Mouse (Mus musculus) kidney, adult 8-10 months (tissue): ENCODE data around the gene Lhb.
"Not testable (repeated sequence)": the region's sequence is repeated elsewhere in the genome, so short reads cannot be mapped to it uniquely, and the experiment has no call there.

Source experiments
- DNase-seq, 2 experiments: peaks; one replicate each; pipeline ENCODE4 v3.0.0; 2022

The Lhb gene

GRCm38 (mm10) chr7:45455932-45456696 lies 35.5 kb downstream of the Lhb start:
- no peak for DNase-seq

- no peak for DNase-seq
Observed at GRCm38 (mm10) chr7:45456721-45457203, 36.1 kb downstream of the Lhb start.

DNA sequence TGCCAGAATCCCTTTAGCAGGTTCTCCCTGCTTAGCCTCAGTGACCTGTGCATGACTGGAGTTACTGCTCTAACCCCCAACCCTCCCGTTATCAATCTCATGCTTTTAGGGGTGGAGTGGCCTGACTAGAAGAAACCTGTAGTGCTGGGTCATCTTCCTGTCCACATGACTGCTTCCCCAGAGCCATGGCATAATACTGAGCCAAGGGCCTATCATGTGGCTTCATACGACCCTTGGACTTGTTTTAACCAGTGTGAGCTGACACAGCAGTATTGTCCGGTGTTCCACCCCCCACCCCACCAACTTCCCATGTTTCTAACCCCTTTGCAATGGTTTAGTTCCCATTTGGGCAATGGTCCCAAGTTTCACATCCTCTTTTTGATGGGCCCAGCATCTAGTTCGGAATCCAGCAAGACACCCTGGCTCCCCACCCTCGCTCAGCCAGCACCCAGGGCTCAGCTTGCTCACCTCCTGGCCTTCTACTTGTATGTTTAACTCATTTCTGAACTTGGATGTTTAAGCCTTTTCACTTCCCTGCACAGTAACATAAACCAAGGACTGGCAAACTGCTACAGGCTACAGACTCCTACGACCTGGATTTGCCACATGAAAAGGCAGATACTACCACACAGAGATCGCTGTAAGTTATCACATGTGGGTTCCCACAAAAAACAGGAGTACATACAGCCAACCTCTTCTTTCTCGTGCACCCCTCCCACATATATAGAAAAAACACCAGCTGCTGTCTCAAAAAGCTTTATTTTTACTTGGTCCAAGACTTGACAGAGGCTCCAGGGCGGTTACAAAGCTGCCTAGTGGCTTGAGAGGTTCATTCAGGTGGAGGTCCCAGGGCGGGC lies 36.8 kb downstream of the Lhb start:
- DNase-seq, result peak; percentile 77 to 86

- DNase-seq, result peak; percentile 46 to 67
Observed at GRCm38 (mm10) chr7:45458748-45459563, 38.3 kb downstream of the Lhb start.

DNA sequence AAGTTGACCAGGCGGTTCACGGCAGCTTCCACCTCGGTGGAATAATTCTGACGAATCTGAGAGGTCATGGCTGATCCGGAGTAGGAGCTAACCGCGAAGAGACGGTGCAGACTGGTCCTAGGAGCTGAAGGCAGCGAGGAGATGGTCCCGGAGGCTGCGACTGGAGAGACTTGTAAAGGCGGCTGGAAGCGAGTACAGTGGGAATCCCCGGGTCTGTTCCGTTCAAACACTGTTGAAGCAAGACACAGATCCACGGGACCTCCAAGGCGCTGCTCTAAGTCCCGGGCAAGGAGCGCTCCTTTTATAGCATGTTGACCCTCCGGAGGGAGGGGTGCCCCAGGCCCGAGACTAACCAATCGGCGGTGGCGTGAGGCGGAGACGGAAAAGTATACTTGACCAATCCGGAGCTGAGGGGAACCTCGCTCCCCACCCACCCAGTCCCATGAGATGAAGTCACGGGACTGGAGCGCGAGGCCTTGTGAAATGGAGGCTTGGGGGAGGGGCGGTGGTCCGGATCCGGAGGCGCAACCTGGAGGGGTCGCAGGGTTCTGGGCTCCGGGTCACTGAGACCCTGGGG lies 39.0 kb downstream of the Lhb start, which contains the start of gene Ftl1:
Ftl1 (minus strand) TSS at position 321 of the 577 bp plus-strand sequence.
- peak; percentile 98 to 99 for DNase-seq

GRCm38 (mm10) chr7:45460377-45460776 lies 39.8 kb downstream of the Lhb start:
- peak; percentile 79 to 84 for DNase-seq

- DNase-seq, result peak; percentile 68 to 79
Observed at GRCm38 (mm10) chr7:45460860-45461314, 40.3 kb downstream of the Lhb start.

DNA sequence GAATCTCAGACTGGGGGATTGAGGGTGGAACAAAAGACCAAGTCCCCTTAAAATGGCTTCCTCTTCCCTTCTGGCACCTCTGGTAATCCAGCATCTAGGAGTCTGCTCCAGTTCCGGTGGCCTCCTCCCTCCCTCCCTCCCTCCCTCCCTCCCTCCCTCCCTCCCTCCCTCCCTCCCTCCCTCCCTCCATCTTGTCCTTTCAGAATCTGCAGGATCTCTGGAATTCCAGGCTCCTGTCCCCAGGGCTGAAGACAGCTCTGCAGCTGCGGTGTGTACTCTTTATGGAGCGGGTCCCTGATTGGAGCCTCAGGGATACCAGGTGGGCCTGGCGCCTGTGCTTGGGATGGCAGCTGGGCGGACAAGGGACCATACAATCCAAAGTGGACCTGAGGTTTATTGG lies 40.7 kb downstream of the Lhb start:
- DNase-seq, result no peak

- DNase-seq, result no peak
Observed at GRCm38 (mm10) chr7:45461781-45462180, 41.2 kb downstream of the Lhb start.

GRCm38 (mm10) chr7:45462325-45462724 lies 41.7 kb downstream of the Lhb start:
- no peak for DNase-seq

GRCm38 (mm10) chr7:45462868-45463267 lies 42.2 kb downstream of the Lhb start:
- DNase-seq, result not testable (repeated sequence)

- DNase-seq, result no peak
Observed at GRCm38 (mm10) chr7:45463987-45464778, 43.6 kb downstream of the Lhb start.

- DNase-seq, result no peak
Observed at GRCm38 (mm10) chr7:45465112-45465511, 44.5 kb downstream of the Lhb start.

DNA sequence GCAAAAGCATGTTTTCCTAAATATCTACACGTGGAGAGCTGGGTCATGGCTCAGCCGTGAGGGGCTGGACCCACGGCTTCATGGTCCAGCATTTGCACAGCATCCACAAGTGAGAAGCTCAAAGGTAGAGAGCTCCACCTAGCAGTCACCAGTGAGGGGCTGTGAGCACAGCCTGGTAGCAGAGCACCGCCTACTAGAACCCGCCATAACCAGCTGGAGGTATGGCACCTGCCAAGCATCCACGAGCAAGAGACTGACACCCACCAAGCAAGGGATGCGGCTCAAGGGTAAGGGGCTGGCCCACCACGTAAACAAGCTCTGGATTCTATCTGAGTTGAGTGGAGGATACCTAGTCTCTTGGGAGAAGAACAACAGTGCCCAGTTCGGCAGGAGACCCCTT lies 44.9 kb downstream of the Lhb start:
- DNase-seq, result no peak

GRCm38 (mm10) chr7:45466283-45467089 lies 45.9 kb downstream of the Lhb start, which contains the start of gene Bax:
Gene Bax, minus strand, starts transcription at chr7:45466898.
- peak; percentile 95 to 96 for DNase-seq

GRCm38 (mm10) chr7:45467090-45467670 lies 46.6 kb downstream of the Lhb start:
- no peak for DNase-seq

GRCm38 (mm10) chr7:45470869-45471268 lies 50.2 kb downstream of the Lhb start:
- peak; percentile 67 to 87 for DNase-seq
